Mouse (Mus musculus) liver, embryonic 14.5 days (tissue): ENCODE data around the gene Kcnk5. TPM values are rescaled to one million over a fixed set of nuclear protein-coding genes. Genes with fewer than 3 reads are reported as not detected.

Source experiments
- ATAC-seq: fragments of 200-750 bp; cut with Nextera tagmentation; 2 replicates; pipeline ENCODE4 v1.8.0; 2017; ENCODE audit warnings: moderate number of reproducible peaks, mild to moderate bottlenecking, moderate library complexity; ENCODE audit not compliant: insufficient read depth
- DNase-seq, 3 experiments: peaks; one replicate each; pipeline ENCODE4 v3.0.0-alpha.2; 2012 to 2013; ENCODE audit warnings: low read depth in 3 of 3, low spot score in 3 of 3
- H3K27ac ChIP-seq: fragments of 300-500 bp; sonication (generic); 2 replicates; pipeline ENCODE4 v1.5.1; 2014; ENCODE audit warnings: moderate library complexity, mild to moderate bottlenecking, control low read depth, inconsistent platforms
- H3K27me3 ChIP-seq: fragments of 300-500 bp; sonication (generic); 2 replicates; pipeline ENCODE4 v1.6.1; 2014; ENCODE audit warnings: mild to moderate bottlenecking, low read length, moderate library complexity; ENCODE audit not compliant: control insufficient read depth, insufficient read depth
- H3K36me3 ChIP-seq: fragments of 300-500 bp; sonication (generic); replicated peaks from 2 replicates; pipeline ENCODE4 v1.6.1; 2014; ENCODE audit warnings: low read depth; ENCODE audit not compliant: control insufficient read depth, insufficient read depth
- H3K4me1 ChIP-seq, 2 experiments: fragments of 200-500 bp in 1 of 2; fragments of 300-500 bp in 1 of 2; sonication (generic) in 1 of 2; replicated peaks; 2 replicates each; pipeline ENCODE4 v1.6.1; 2012 to 2014; ENCODE audit warnings: antibody characterized with exemption in 1 of 2, inconsistent platforms in 1 of 2, low read length in 1 of 2; ENCODE audit not compliant: control insufficient read depth in 2 of 2, insufficient read depth in 2 of 2
- H3K4me2 ChIP-seq: fragments of 300-500 bp; sonication (generic); 2 replicates; pipeline ENCODE4 v1.6.1; 2014; ENCODE audit warnings: low read depth, mild to moderate bottlenecking, control low read depth, moderate library complexity
- H3K4me3 ChIP-seq, 2 experiments: fragments of 200-500 bp in 1 of 2; fragments of 300-500 bp in 1 of 2; sonication (generic) in 1 of 2; 2 replicates each; pipeline ENCODE4 v1.5.1; 2012 to 2014; ENCODE audit warnings: low read depth in 2 of 2, low read length in 2 of 2, mild to moderate bottlenecking in 2 of 2, control low read depth in 1 of 2, inconsistent platforms in 1 of 2, moderate library complexity in 1 of 2; ENCODE audit not compliant: insufficient read depth in 1 of 2
- H3K9ac ChIP-seq: fragments of 300-500 bp; sonication (generic); replicated peaks from 2 replicates; pipeline ENCODE4 v1.6.1; 2014; ENCODE audit warnings: mild to moderate bottlenecking, control low read depth, moderate library complexity
- H3K9me3 ChIP-seq: fragments of 300-500 bp; sonication (generic); 2 replicates; pipeline ENCODE4 v1.6.1; 2016; ENCODE audit warnings: low read length, mixed read lengths; ENCODE audit not compliant: control insufficient read depth
- CTCF ChIP-seq: IDR thresholded peaks from 2 replicates; pipeline ENCODE4 v1.5.1; 2016; ENCODE audit warnings: antibody characterized with exemption, low read depth, control low read depth
- EP300 ChIP-seq: IDR thresholded peaks from 2 replicates; pipeline ENCODE4 v1.6.1; 2016; ENCODE audit warnings: antibody characterized with exemption, low read depth
- WGBS: fragments of 180-500 bp; shearing (Covaris S2); extraction: QIAGEN DNeasy Blood & Tissue Kit; methylation state at CpG from one replicate; pipeline ENCODE4 v1.1.7; 2014; ENCODE audit not compliant: insufficient replicate concordance; 5-methylcytosine and 5-hydroxymethylcytosine counted together
- polyA plus RNA-seq, 2 experiments: library from polyadenylated mRNA; depleted of rRNA in 1 of 2; stranded (reverse) in 1 of 2; unstranded in 1 of 2; fragments of >200 nt; fragmentation: Nextera tagmentation in 1 of 2; extraction: Ambion mirVana in 1 of 2; gene quantifications; 2 replicates each; pipeline versions ENCODE4 v1.2.1 to v1.2.3; 2012 to 2014

The Kcnk5 gene
- polyA plus RNA-seq, 2 experiments: 3.1 to 3.6 TPM

DNA sequence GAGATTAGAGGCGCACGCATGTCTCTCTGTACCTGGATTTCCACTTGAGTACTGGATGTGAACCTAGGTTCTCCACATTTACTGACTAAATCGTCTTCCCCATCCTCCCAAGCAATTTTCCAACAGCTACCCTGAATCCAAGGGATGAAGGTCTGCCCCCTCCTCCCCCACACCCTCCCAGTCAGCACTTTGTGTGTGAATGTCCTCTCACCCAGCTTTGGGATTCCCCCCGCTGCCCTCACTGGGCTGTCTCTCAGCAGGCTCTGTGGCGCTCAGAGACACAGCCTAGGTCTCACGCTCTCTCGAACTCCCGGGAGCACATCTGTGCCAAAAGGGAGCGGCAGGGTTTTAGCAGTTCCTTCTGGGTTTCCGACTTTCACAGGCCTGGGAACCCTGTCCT is 25.9 kb downstream of the Kcnk5 start:
- 71% methylated on average over 10 of the region's 10 CpGs for WGBS
- TF ChIP-seq CTCF (no peak), EP300 (no peak)
- ATAC-seq: no peak

GRCm38 (mm10) chr14:20154937-20155336 is 26.7 kb downstream of the Kcnk5 start:
- H3K27me3 ChIP-seq: no peaks in the 10 kb centered on the region
- ATAC-seq (no peak), DNase-seq (no peak)
- no peaks in the 10 kb centered on the region for H3K36me3 ChIP-seq
- H3K4me1 ChIP-seq: peaks cover 0 to 5% of the 10 kb centered on the region in 2 experiments; a peak in 2 of 4 replicates
- H3K4me3 ChIP-seq: no peak overlapping the region
- no peak overlapping the region for H3K9ac ChIP-seq
- H3K9me3 ChIP-seq: no peaks in the 10 kb centered on the region
- no peak overlapping the region for H3K27ac ChIP-seq
- TF ChIP-seq CTCF (no peak), EP300 (no peak)
- no peak overlapping the region for H3K4me2 ChIP-seq
- WGBS: 60% methylated on average over 4 of the region's 4 CpGs

More for the DNA sequence above, 25.9 kb downstream of the Kcnk5 start:
- H3K36me3 ChIP-seq: no peaks in the 10 kb centered on the region
- H3K4me2 ChIP-seq: no peak overlapping the region
- peaks cover 0 to 5% of the 10 kb centered on the region in 2 experiments; a peak in 2 of 4 replicates for H3K4me1 ChIP-seq
- no peak overlapping the region for H3K9ac ChIP-seq
- no peak overlapping the region for H3K4me3 ChIP-seq
- no peak for DNase-seq
- H3K9me3 ChIP-seq: no peaks in the 10 kb centered on the region
- H3K27ac ChIP-seq: no peak overlapping the region
- no peaks in the 10 kb centered on the region for H3K27me3 ChIP-seq

DNA sequence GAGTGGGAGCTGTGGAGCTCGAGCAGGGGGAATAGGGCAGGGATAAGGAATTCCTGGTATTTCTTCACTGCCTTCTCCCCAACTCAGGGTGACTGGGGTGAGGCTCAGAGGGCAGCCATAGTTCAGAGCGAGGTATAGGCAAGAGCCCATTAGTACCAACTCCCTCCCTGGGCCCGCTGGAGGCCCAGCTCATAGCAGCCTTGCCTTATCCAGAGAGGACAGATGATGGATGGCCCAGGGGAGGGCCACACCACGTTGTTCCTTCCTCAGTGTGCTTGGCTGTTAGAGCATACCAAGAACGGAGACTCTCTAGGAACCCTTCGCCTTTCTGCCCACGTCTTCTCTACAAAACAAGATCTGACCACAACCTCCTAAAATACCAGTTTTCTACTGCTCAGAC is 27.4 kb downstream of the Kcnk5 start:
- ATAC-seq (0 out of 2 replicates have a peak, but pooled peaks have one; percentile 11), DNase-seq (no peak)
- peaks cover 0 to 5% of the 10 kb centered on the region in 2 experiments; a peak in 2 of 4 replicates for H3K4me1 ChIP-seq
- no peak overlapping the region for H3K4me2 ChIP-seq
- H3K9me3 ChIP-seq: no peaks in the 10 kb centered on the region
- no peaks in the 10 kb centered on the region for H3K36me3 ChIP-seq
- WGBS: 48% methylated on average over 7 of the region's 7 CpGs
- no peak overlapping the region for H3K27ac ChIP-seq
- no peaks in the 10 kb centered on the region for H3K27me3 ChIP-seq
- H3K9ac ChIP-seq: no peak overlapping the region
- no peak overlapping the region for H3K4me3 ChIP-seq
- TF ChIP-seq EP300 (no peak), CTCF (no peak)

GRCm38 (mm10) chr14:20149127-20150080 is 32.2 kb downstream of the Kcnk5 start:
- 69% methylated on average over 22 of the region's 22 CpGs for WGBS
- Histone ChIP-seq H3K4me3 (no peak overlapping the region), H3K4me1 (peaks cover 0 to 1% of the 10 kb centered on the region in 2 experiments; a peak in 1 of 4 replicates), H3K27ac (no peak overlapping the region), H3K36me3 (peaks cover 6% of the 10 kb centered on the region), H3K9me3 (no peaks in the 10 kb centered on the region), H3K27me3 (no peaks in the 10 kb centered on the region), H3K4me2 (no peak overlapping the region), H3K9ac (no peak overlapping the region)
- TF ChIP-seq EP300 (no peak), CTCF (no peak)
- DNase-seq (no peak), ATAC-seq (no peak)

GRCm38 (mm10) chr14:20148514-20148913 is 33.1 kb downstream of the Kcnk5 start:
- Histone ChIP-seq H3K4me1 (no peaks in the 10 kb centered on the region), H3K4me3 (no peak overlapping the region), H3K27me3 (no peaks in the 10 kb centered on the region), H3K4me2 (no peak overlapping the region), H3K36me3 (peaks cover 13% of the 10 kb centered on the region), H3K9me3 (no peaks in the 10 kb centered on the region), H3K27ac (no peak overlapping the region), H3K9ac (no peak overlapping the region)
- 83% methylated on average over 11 of the region's 11 CpGs for WGBS
- no peak for DNase-seq
- ATAC-seq: no peak
- TF ChIP-seq EP300: no peak
- no peak for TF ChIP-seq CTCF
